20 mouse cellular contexts compared by ENCODE assay signal in the genomic region with DNA sequence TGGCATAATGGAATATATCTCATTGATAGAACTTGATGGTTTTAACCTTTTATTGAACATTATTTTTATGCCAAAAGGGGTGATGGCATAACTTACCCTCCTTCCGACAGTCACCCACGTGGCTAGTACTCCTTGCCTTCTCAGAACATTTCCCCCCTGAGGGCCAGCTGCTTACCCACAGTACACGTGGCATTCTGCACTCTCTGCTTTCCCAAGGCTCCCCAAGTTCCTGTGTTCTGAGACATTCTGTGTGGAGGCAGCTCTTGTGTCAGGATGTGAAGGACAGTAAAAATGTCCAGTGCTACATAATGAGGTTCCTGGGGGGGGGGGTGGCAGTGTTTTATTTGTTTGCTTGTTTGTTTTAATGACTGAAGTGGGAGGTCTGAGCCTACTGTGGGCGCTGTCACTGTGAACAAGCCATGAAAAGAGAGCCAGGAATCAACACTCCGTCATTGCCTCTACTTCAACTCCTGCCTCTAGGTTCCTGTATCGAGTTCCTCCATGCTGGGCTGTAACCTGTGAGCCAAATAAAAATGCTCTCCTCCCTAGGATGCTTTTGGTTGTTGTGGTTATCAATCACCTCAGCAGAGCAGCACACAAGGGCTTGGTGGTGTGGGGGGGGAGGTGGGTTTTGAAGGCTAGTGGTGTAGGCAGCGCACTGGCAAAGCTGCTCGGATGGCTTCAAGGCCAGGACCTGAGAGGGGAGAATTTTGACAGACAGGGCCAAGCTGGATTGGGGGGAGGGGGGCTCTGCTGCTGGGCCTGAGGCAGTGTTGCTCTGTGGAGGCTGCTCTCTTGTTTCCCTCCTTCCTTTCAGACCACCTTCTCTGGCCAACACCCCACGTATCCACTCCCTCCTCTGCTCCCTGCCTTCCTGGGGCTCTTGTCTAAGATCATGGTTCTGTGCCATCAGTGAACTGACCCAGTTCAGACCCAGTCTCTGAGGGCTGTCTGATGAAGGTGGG. TPM values are rescaled to one million over a fixed set of nuclear protein-coding genes. Genes with fewer than 3 reads are reported as not detected.
DNase-seq lines count a peak whose midpoint lies in the region; ATAC-seq lines count a peak whose summit lies in the region.
"Had no signal": no experiment of that assay in that cellular context is flagged by ENCODE, and none has a peak within 500 bp of the region (broad histone marks: within the 10 kb centered on the region; RNA-seq: fewer than 3 reads in every experiment).

No protein-coding gene starts in this region.

- no peak overlapping the region for H3K4me3 ChIP-seq in heart, embryonic 10.5 days
- H3K4me3 ChIP-seq in kidney, embryonic 16.5 days (ENCODE audit: low read length): no peak overlapping the region
- H3K4me3 ChIP-seq in embryonic facial prominence, embryonic 10.5 days: no peak overlapping the region
- H3K4me3 ChIP-seq: embryonic facial prominence, embryonic 15.5 days; forebrain, embryonic 15.5 days; hindbrain, embryonic 15.5 days had no signal

- H3K27ac ChIP-seq in heart, embryonic 10.5 days: peak overlapping the region; percentile 89; the same call in 1 of the 2 replicates
- H3K27ac ChIP-seq in kidney, embryonic 16.5 days (ENCODE audit: low read length): peak overlapping the region; percentile 61
- H3K27ac ChIP-seq in embryonic facial prominence, embryonic 10.5 days (replicated peaks): peak overlapping the region; percentile 49
- H3K27ac ChIP-seq: embryonic facial prominence, embryonic 15.5 days; forebrain, embryonic 15.5 days; hindbrain, embryonic 15.5 days; stomach, postnatal 0 days had no signal

- H3K4me2 ChIP-seq in kidney, embryonic 16.5 days (replicated peaks; ENCODE audit: low read depth, low read length): no peak overlapping the region
- H3K4me2 ChIP-seq: embryonic facial prominence, embryonic 15.5 days; forebrain, embryonic 15.5 days; hindbrain, embryonic 15.5 days; liver, embryonic 11.5 days; lung, embryonic 14.5 days; midbrain, embryonic 11.5 days had no signal

- no peaks in the 10 kb centered on the region for H3K27me3 ChIP-seq in heart, embryonic 10.5 days (ENCODE audit: insufficient read depth, poor library complexity, severe bottlenecking)
- no peaks in the 10 kb centered on the region for H3K27me3 ChIP-seq in kidney, embryonic 16.5 days (ENCODE audit: insufficient read depth, low read length)
- H3K27me3 ChIP-seq in embryonic facial prominence, embryonic 10.5 days (replicated peaks; ENCODE audit: low read depth, poor library complexity, severe bottlenecking): no peaks in the 10 kb centered on the region
- H3K27me3 ChIP-seq: embryonic facial prominence, embryonic 15.5 days; forebrain, embryonic 15.5 days; hindbrain, embryonic 15.5 days had no signal

- H3K9ac ChIP-seq in kidney, embryonic 16.5 days (replicated peaks; ENCODE audit: low read length): 0 out of 2 replicates have a peak overlapping the region, but pooled peaks have one; percentile 6
- H3K9ac ChIP-seq: embryonic facial prominence, embryonic 15.5 days; forebrain, embryonic 15.5 days; hindbrain, embryonic 15.5 days; lung, embryonic 14.5 days had no signal

- intact Hi-C loops in heart, postnatal 14 days (cut with DNase I): no loop called here

- DNase-seq in heart, embryonic 10.5 days (ENCODE audit: low spot score): no peak
- DNase-seq in heart, postnatal 14 days: no peak
- no peak for DNase-seq in kidney, adult 18-20 months
- peak; percentile 24 for DNase-seq in embryonic facial prominence, embryonic 10.5 days (ENCODE audit: low spot score)
- DNase-seq in thymus, postnatal 0 days (ENCODE audit: low spot score): no peak
- DNase-seq: cerebellum, adult 8-10 months; lung, embryonic 14.5 days; lung, postnatal 4 days; right cerebral cortex, postnatal 25 days; thymus, postnatal 14 days had no signal

- peaks cover 5% of the 10 kb centered on the region; the same call in 1 of the 2 replicates for H3K36me3 ChIP-seq in heart, embryonic 10.5 days
- no peaks in the 10 kb centered on the region; the same call in 1 of the 2 replicates for H3K36me3 ChIP-seq in kidney, embryonic 16.5 days (ENCODE audit: insufficient read depth, low read length)
- peaks cover 19% of the 10 kb centered on the region for H3K36me3 ChIP-seq in embryonic facial prominence, embryonic 10.5 days (replicated peaks)

- peaks cover 36% of the 10 kb centered on the region for H3K4me1 ChIP-seq in heart, embryonic 10.5 days
- peaks cover 22% of the 10 kb centered on the region for H3K4me1 ChIP-seq in kidney, embryonic 16.5 days (ENCODE audit: insufficient read depth, low read length)
- peaks cover 31% of the 10 kb centered on the region for H3K4me1 ChIP-seq in embryonic facial prominence, embryonic 10.5 days
- H3K4me1 ChIP-seq: forebrain, embryonic 15.5 days; hindbrain, embryonic 15.5 days had no signal

- H3K9me3 ChIP-seq in heart, embryonic 10.5 days: no peaks in the 10 kb centered on the region
- H3K9me3 ChIP-seq in kidney, embryonic 16.5 days (ENCODE audit: low read length): no peaks in the 10 kb centered on the region
- H3K9me3 ChIP-seq in embryonic facial prominence, embryonic 10.5 days: no peaks in the 10 kb centered on the region
- H3K9me3 ChIP-seq: embryonic facial prominence, embryonic 15.5 days; forebrain, embryonic 15.5 days; hindbrain, embryonic 15.5 days had no signal

- peak; percentile 57; the same call in 1 of the 2 replicates for ATAC-seq in kidney, embryonic 16.5 days (ENCODE audit: low FRiP score, low TSS enrichment)
- ATAC-seq in megakaryocyte, adult 5-6 weeks (ENCODE audit: poor library complexity, severe bottlenecking): no peak
- ATAC-seq: CD4-positive, CD25-positive, alpha-beta regulatory T cell, adult 4 months; forebrain, embryonic 15.5 days; intestine, embryonic 16.5 days had no signal

- WGBS in heart, embryonic 10.5 days: 80% methylated on average over 9 of the region's 9 CpGs
- 32% methylated on average over 9 of the region's 9 CpGs for WGBS in kidney, embryonic 16.5 days
- 70% methylated on average over 9 of the region's 9 CpGs for WGBS in embryonic facial prominence, embryonic 10.5 days

RNA-seq across cellular contexts. Expression of gene Mrpl33, which starts 31.1 kb away (rescaled TPM):
- polyA plus RNA-seq in heart, embryonic 10.5 days (2016; fragmentation: Nextera tagmentation; extraction: Ambion mirVana): 294 and 320 TPM in 2 replicates
- total RNA-seq in heart, postnatal 14 days (2021): 100 to 1,000 TPM; 280 to 291 TPM
- polyA plus RNA-seq in kidney, embryonic 16.5 days (2015; fragmentation: Nextera tagmentation; extraction: Ambion mirVana): 237 and 260 TPM in 2 replicates
- polyA plus RNA-seq in embryonic facial prominence, embryonic 10.5 days (2016; fragmentation: Nextera tagmentation; extraction: Ambion mirVana): 237 and 243 TPM in 2 replicates
- total RNA-seq in megakaryocyte, adult 5-6 weeks (2015): 754 and 797 TPM in 2 replicates
- total RNA-seq in megakaryocyte, adult 5-6 weeks (2017): 428 and 432 TPM in 2 replicates
- 425 and 428 TPM in 2 replicates for polyA plus RNA-seq in thymus, postnatal 0 days (2015; fragmentation: Nextera tagmentation; extraction: Ambion mirVana)
